Mouse (Mus musculus): ENCODE results near the gene Edc4. TPM values are rescaled to one million over a fixed set of nuclear protein-coding genes. Genes with fewer than 3 reads are reported as not detected.
A peak's percentile ranks its signal among the peaks of the same experiment; 100 is the strongest.

Edc4 gene
- polyA plus RNA-seq, 1 experiment from 2014 or later, result 51.9 TPM

GRCm38 (mm10) chr8:105854715-105855216 is 25.9 kb upstream of the Edc4 start, which contains the start of gene Thap11:
Thap11 (plus strand) TSS chr8:105855132.
- Histone ChIP-seq H3K27ac (peak within 1 kb of the TSS; percentile 89), H3K27me3 (no peaks in the 10 kb centered on the region), H3K36me3 (peaks cover 17% of the 10 kb centered on the region), H3K4me3 (replicated peaks) (peak within 1 kb of the TSS; percentile 75), H3K4me1 (peaks cover 54% of the 10 kb centered on the region), H3K9ac (peak within 1 kb of the TSS; percentile 69), H3K9me3 (replicated peaks) (no peaks in the 10 kb centered on the region), H3K4me2 (peak within 1 kb of the TSS; percentile 89)
- WGBS, result 0% methylated on average over 43 of the region's 43 CpGs
- ATAC-seq (replicated peaks; ENCODE audit: low FRiP score), result peak; percentile 92

- ATAC-seq (replicated peaks; ENCODE audit: low FRiP score), result peak; percentile 59
These were observed 25.2 kb upstream of the Edc4 start for GRCm38 (mm10) chr8:105855248-105856167.

GRCm38 (mm10) chr8:105856168-105856835 is 24.4 kb upstream of the Edc4 start:
- no peaks in the 10 kb centered on the region for H3K27me3 ChIP-seq
- no peak for ATAC-seq (replicated peaks; ENCODE audit: low FRiP score)
- H3K9ac ChIP-seq, result peak overlapping the region; percentile 69
- no peaks in the 10 kb centered on the region for H3K9me3 ChIP-seq (replicated peaks)
- peaks cover 15% of the 10 kb centered on the region for H3K36me3 ChIP-seq
- H3K27ac ChIP-seq, result peak overlapping the region; percentile 89
- peak overlapping the region; percentile 75 for H3K4me3 ChIP-seq (replicated peaks)
- H3K4me2 ChIP-seq, result peak overlapping the region; percentile 89
- H3K4me1 ChIP-seq, result peaks cover 51% of the 10 kb centered on the region
- WGBS, result 14% methylated on average over 15 of the region's 15 CpGs

More at GRCm38 (mm10) chr8:105855248-105856167, 25.2 kb upstream of the Edc4 start:
- H3K27ac ChIP-seq, result peak overlapping the region; percentile 89
- peak overlapping the region; percentile 75 for H3K4me3 ChIP-seq (replicated peaks)
- H3K4me2 ChIP-seq, result peak overlapping the region; percentile 89
- WGBS, result under 1% methylated on average over 71 of the region's 71 CpGs
- H3K4me1 ChIP-seq, result peaks cover 55% of the 10 kb centered on the region
- peak overlapping the region; percentile 69 for H3K9ac ChIP-seq
- no peaks in the 10 kb centered on the region for H3K9me3 ChIP-seq (replicated peaks)
- no peaks in the 10 kb centered on the region for H3K27me3 ChIP-seq
- peaks cover 15% of the 10 kb centered on the region for H3K36me3 ChIP-seq

GRCm38 (mm10) chr8:105858495-105858894 is 22.2 kb upstream of the Edc4 start:
- Histone ChIP-seq H3K9me3 (replicated peaks) (no peaks in the 10 kb centered on the region), H3K4me2 (no peak overlapping the region)
- no peak for ATAC-seq (replicated peaks; ENCODE audit: low FRiP score)

GRCm38 (mm10) chr8:105859314-105859713 is 21.4 kb upstream of the Edc4 start:
- no peak for ATAC-seq (replicated peaks; ENCODE audit: low FRiP score)
- H3K27me3 ChIP-seq, result no peaks in the 10 kb centered on the region
- 78% methylated on average over 5 of the region's 5 CpGs for WGBS
- H3K36me3 ChIP-seq, result peaks cover 21% of the 10 kb centered on the region
- H3K9me3 ChIP-seq (replicated peaks), result no peaks in the 10 kb centered on the region
- peaks cover 74% of the 10 kb centered on the region for H3K4me1 ChIP-seq
- 0 out of 2 replicates have a peak overlapping the region, but pooled peaks have one; percentile 53 for H3K4me2 ChIP-seq
- peak overlapping the region; percentile 94; the same call in 1 of the 2 replicates for H3K4me3 ChIP-seq (replicated peaks)
- H3K27ac ChIP-seq, result peak overlapping the region; percentile 89
- H3K9ac ChIP-seq, result no peak overlapping the region

More at GRCm38 (mm10) chr8:105858495-105858894, 22.2 kb upstream of the Edc4 start:
- peak overlapping the region; percentile 89; the same call in 1 of the 2 replicates for H3K27ac ChIP-seq
- H3K9ac ChIP-seq, result no peak overlapping the region
- H3K27me3 ChIP-seq, result no peaks in the 10 kb centered on the region
- 86% methylated on average over 5 of the region's 5 CpGs for WGBS
- peaks cover 68% of the 10 kb centered on the region for H3K4me1 ChIP-seq
- H3K36me3 ChIP-seq, result peaks cover 18% of the 10 kb centered on the region
- H3K4me3 ChIP-seq (replicated peaks), result no peak overlapping the region

- under 1% methylated on average over 54 of the region's 59 CpGs for WGBS
- Histone ChIP-seq H3K36me3 (peaks cover 27% of the 10 kb centered on the region), H3K27me3 (no peaks in the 10 kb centered on the region), H3K4me2 (peak within 1 kb of the TSS; percentile 75), H3K4me1 (peaks cover 73% of the 10 kb centered on the region), H3K9me3 (replicated peaks) (no peaks in the 10 kb centered on the region), H3K9ac (peak within 1 kb of the TSS; percentile 95), H3K27ac (peak within 1 kb of the TSS; percentile 91), H3K4me3 (replicated peaks) (peak within 1 kb of the TSS; percentile 94)
- ATAC-seq (replicated peaks; ENCODE audit: low FRiP score), result peak; percentile 99
These were observed 20.3 kb upstream of the Edc4 start, which contains the start of gene Nutf2 for GRCm38 (mm10) chr8:105860143-105860981. Nutf2 (plus strand) TSS chr8:105860580.

- no peaks in the 10 kb centered on the region for H3K27me3 ChIP-seq
- H3K9ac ChIP-seq, result peak overlapping the region; percentile 95
- WGBS, result 14% methylated on average over 1 of the region's 1 CpGs
- peaks cover 58% of the 10 kb centered on the region for H3K4me1 ChIP-seq
- peak overlapping the region; percentile 75 for H3K4me2 ChIP-seq
- H3K4me3 ChIP-seq (replicated peaks), result peak overlapping the region; percentile 94
- H3K27ac ChIP-seq, result peak overlapping the region; percentile 91; the same call in 1 of the 2 replicates
- H3K36me3 ChIP-seq, result peaks cover 43% of the 10 kb centered on the region
- no peak for ATAC-seq (replicated peaks; ENCODE audit: low FRiP score)
- no peaks in the 10 kb centered on the region for H3K9me3 ChIP-seq (replicated peaks)
These were observed 18.7 kb upstream of the Edc4 start for GRCm38 (mm10) chr8:105861951-105862350.

- Histone ChIP-seq H3K4me1 (peaks cover 24% of the 10 kb centered on the region), H3K4me2 (no peak overlapping the region), H3K27ac (no peak overlapping the region), H3K4me3 (replicated peaks) (no peak overlapping the region), H3K36me3 (peaks cover 69% of the 10 kb centered on the region), H3K9ac (no peak overlapping the region), H3K27me3 (no peaks in the 10 kb centered on the region), H3K9me3 (replicated peaks) (no peaks in the 10 kb centered on the region)
- 84% methylated on average over 6 of the region's 6 CpGs for WGBS
- no peak for ATAC-seq (replicated peaks; ENCODE audit: low FRiP score)
These were observed 14.2 kb upstream of the Edc4 start for GRCm38 (mm10) chr8:105866364-105867029.

- Histone ChIP-seq H3K4me1 (no peaks in the 10 kb centered on the region), H3K4me2 (no peak overlapping the region), H3K4me3 (replicated peaks) (no peak overlapping the region), H3K9me3 (replicated peaks) (no peaks in the 10 kb centered on the region), H3K9ac (no peak overlapping the region), H3K27ac (no peak overlapping the region), H3K27me3 (no peaks in the 10 kb centered on the region), H3K36me3 (peaks cover 91% of the 10 kb centered on the region)
- 85% methylated on average over 6 of the region's 6 CpGs for WGBS
- no peak for ATAC-seq (replicated peaks; ENCODE audit: low FRiP score)
These were observed 6.4 kb upstream of the Edc4 start for GRCm38 (mm10) chr8:105874301-105874700.

GRCm38 (mm10) chr8:105889756-105890465 is 9.2 kb downstream of the Edc4 start:
- no peaks in the 10 kb centered on the region for H3K9me3 ChIP-seq (replicated peaks)
- no peaks in the 10 kb centered on the region for H3K27me3 ChIP-seq
- peaks cover 92% of the 10 kb centered on the region for H3K36me3 ChIP-seq
- H3K4me3 ChIP-seq (replicated peaks), result no peak overlapping the region
- 94% methylated on average over 12 of the region's 12 CpGs for WGBS
- H3K4me1 ChIP-seq, result peaks cover 7% of the 10 kb centered on the region
- H3K4me2 ChIP-seq, result no peak overlapping the region
- ATAC-seq (replicated peaks; ENCODE audit: low FRiP score), result no peak
- H3K27ac ChIP-seq, result no peak overlapping the region
- no peak overlapping the region for H3K9ac ChIP-seq

All from kidney, embryonic 15.5 days (tissue).